Mouse (Mus musculus) forebrain, embryonic 13.5 days (tissue): Measurements from ENCODE around the gene U2af1. TPM values are rescaled to one million over a fixed set of nuclear protein-coding genes. Genes with fewer than 3 reads are reported as not detected.

Experiments used
- ATAC-seq: fragments of 200-750 bp; cut with Nextera tagmentation; 2 replicates; pipeline ENCODE4 v1.8.0; 2017
- H3K27ac ChIP-seq: fragments of 300-500 bp; sonication (generic); 2 replicates; pipeline ENCODE4 v1.5.1; 2015; ENCODE audit warnings: inconsistent platforms, mild to moderate bottlenecking, moderate library complexity
- H3K27me3 ChIP-seq: fragments of 300-500 bp; sonication (generic); 2 replicates; pipeline ENCODE4 v1.6.1; 2015; ENCODE audit warnings: mild to moderate bottlenecking, inconsistent platforms
- H3K36me3 ChIP-seq: fragments of 300-500 bp; sonication (generic); 2 replicates; pipeline ENCODE4 v1.6.1; 2015; ENCODE audit warnings: mild to moderate bottlenecking, inconsistent platforms; ENCODE audit not compliant: poor library complexity, severe bottlenecking
- H3K4me1 ChIP-seq: fragments of 300-500 bp; sonication (generic); 2 replicates; pipeline ENCODE4 v1.6.1; 2015; ENCODE audit warnings: inconsistent platforms
- H3K4me2 ChIP-seq: fragments of 300-500 bp; sonication (generic); 2 replicates; pipeline ENCODE4 v1.6.1; 2015; ENCODE audit warnings: inconsistent platforms, mild to moderate bottlenecking, moderate library complexity
- H3K4me3 ChIP-seq: fragments of 300-500 bp; sonication (generic); 2 replicates; pipeline ENCODE4 v1.5.1; 2015; ENCODE audit warnings: mild to moderate bottlenecking, inconsistent platforms
- H3K9ac ChIP-seq: fragments of 300-500 bp; sonication (generic); 2 replicates; pipeline ENCODE4 v1.6.1; 2015; ENCODE audit warnings: mild to moderate bottlenecking, inconsistent platforms
- H3K9me3 ChIP-seq: fragments of 300-500 bp; sonication (generic); replicated peaks from 2 replicates; pipeline ENCODE4 v1.6.1; 2016; ENCODE audit warnings: inconsistent platforms
- WGBS: fragments of 180-500 bp; shearing (Covaris S2); methylation state at CpG from one replicate; pipeline ENCODE4 v1.1.7; 2015; 5-methylcytosine and 5-hydroxymethylcytosine counted together
- polyA plus RNA-seq: library from polyadenylated mRNA; unstranded; fragments of >200 nt; fragmentation: Nextera tagmentation; extraction: Ambion mirVana; gene quantifications from 2 replicates; pipeline ENCODE4 v1.2.1, GENCODE M21; 2015

The U2af1 gene
- polyA plus RNA-seq, 1 experiment from 2014 or later, result 349 TPM

GRCm38 (mm10) chr17:31658136-31658467, 590 bp downstream of the U2af1 start:
- ATAC-seq, result no peak
- H3K4me2 ChIP-seq, result peak overlapping the region; percentile 71
- peak overlapping the region; percentile 97 for H3K9ac ChIP-seq
- no peaks in the 10 kb centered on the region for H3K9me3 ChIP-seq
- peaks cover 32% of the 10 kb centered on the region for H3K4me1 ChIP-seq
- under 1% methylated on average over 27 of the region's 27 CpGs for WGBS
- H3K27ac ChIP-seq, result peak overlapping the region; percentile 69
- H3K27me3 ChIP-seq, result no peaks in the 10 kb centered on the region
- peaks cover 29% of the 10 kb centered on the region for H3K36me3 ChIP-seq
- peak overlapping the region; percentile 97 for H3K4me3 ChIP-seq

GRCm38 (mm10) chr17:31657141-31657983, 1.3 kb downstream of the U2af1 start:
- Histone ChIP-seq H3K27ac (no peak overlapping the region), H3K27me3 (no peaks in the 10 kb centered on the region), H3K4me1 (peaks cover 32% of the 10 kb centered on the region), H3K9ac (peak overlapping the region; percentile 97), H3K4me3 (peak overlapping the region; percentile 97), H3K4me2 (peak overlapping the region; percentile 71), H3K9me3 (no peaks in the 10 kb centered on the region), H3K36me3 (peaks cover 37% of the 10 kb centered on the region)
- ATAC-seq, result no peak
- WGBS, result 54% methylated on average over 12 of the region's 12 CpGs

- ATAC-seq, result no peak
- 0 out of 2 replicates have a peak overlapping the region, but pooled peaks have one; percentile 97 for H3K4me3 ChIP-seq
- H3K4me2 ChIP-seq, result peak overlapping the region; percentile 71; the same call in 1 of the 2 replicates
- no peak overlapping the region for H3K27ac ChIP-seq
- no peaks in the 10 kb centered on the region for H3K27me3 ChIP-seq
- H3K4me1 ChIP-seq, result peaks cover 32% of the 10 kb centered on the region
- no peaks in the 10 kb centered on the region for H3K9me3 ChIP-seq
- H3K9ac ChIP-seq, result no peak overlapping the region
- 80% methylated on average over 5 of the region's 5 CpGs for WGBS
- H3K36me3 ChIP-seq, result peaks cover 44% of the 10 kb centered on the region
Observed at GRCm38 (mm10) chr17:31656682-31657081, 2.0 kb downstream of the U2af1 start.

- Histone ChIP-seq H3K27me3 (no peaks in the 10 kb centered on the region), H3K27ac (no peak overlapping the region; the same call in 1 of the 2 replicates), H3K4me2 (no peak overlapping the region), H3K4me3 (no peak overlapping the region), H3K36me3 (peaks cover 57% of the 10 kb centered on the region), H3K4me1 (peaks cover 32% of the 10 kb centered on the region), H3K9ac (no peak overlapping the region), H3K9me3 (no peaks in the 10 kb centered on the region)
- WGBS, result 74% methylated on average over 4 of the region's 4 CpGs
- ATAC-seq, result no peak
Observed at GRCm38 (mm10) chr17:31655366-31655765, 3.3 kb downstream of the U2af1 start.

GRCm38 (mm10) chr17:31653277-31653676, 5.4 kb downstream of the U2af1 start:
- H3K9ac ChIP-seq, result no peak overlapping the region
- no peaks in the 10 kb centered on the region for H3K9me3 ChIP-seq
- H3K36me3 ChIP-seq, result peaks cover 78% of the 10 kb centered on the region
- peaks cover 26% of the 10 kb centered on the region for H3K4me1 ChIP-seq
- WGBS, result 88% methylated on average over 6 of the region's 6 CpGs
- H3K27me3 ChIP-seq, result no peaks in the 10 kb centered on the region
- H3K4me2 ChIP-seq, result no peak overlapping the region
- H3K4me3 ChIP-seq, result no peak overlapping the region
- H3K27ac ChIP-seq, result no peak overlapping the region
- ATAC-seq, result no peak

GRCm38 (mm10) chr17:31652152-31652551, 6.5 kb downstream of the U2af1 start:
- Histone ChIP-seq H3K27me3 (no peaks in the 10 kb centered on the region), H3K27ac (no peak overlapping the region), H3K4me1 (peaks cover 17% of the 10 kb centered on the region), H3K9me3 (no peaks in the 10 kb centered on the region), H3K36me3 (peaks cover 89% of the 10 kb centered on the region), H3K4me2 (no peak overlapping the region), H3K4me3 (no peak overlapping the region), H3K9ac (no peak overlapping the region)
- no peak for ATAC-seq
- 92% methylated on average over 14 of the region's 14 CpGs for WGBS

- H3K4me3 ChIP-seq, result no peak overlapping the region
- H3K4me1 ChIP-seq, result no peaks in the 10 kb centered on the region
- ATAC-seq, result no peak
- peaks cover 61% of the 10 kb centered on the region for H3K36me3 ChIP-seq
- H3K9me3 ChIP-seq, result no peaks in the 10 kb centered on the region
- 92% methylated on average over 5 of the region's 5 CpGs for WGBS
- no peaks in the 10 kb centered on the region for H3K27me3 ChIP-seq
- H3K27ac ChIP-seq, result no peak overlapping the region
- H3K9ac ChIP-seq, result no peak overlapping the region
- H3K4me2 ChIP-seq, result no peak overlapping the region
Observed at GRCm38 (mm10) chr17:31646199-31647002, 12.3 kb downstream of the U2af1 start.

- WGBS, result 76% methylated on average over 4 of the region's 4 CpGs
Observed at GRCm38 (mm10) chr17:31642913-31643312, 15.8 kb downstream of the U2af1 start.

GRCm38 (mm10) chr17:31642331-31642730, 16.4 kb downstream of the U2af1 start:
- Histone ChIP-seq H3K27me3 (no peaks in the 10 kb centered on the region), H3K27ac (no peak overlapping the region), H3K4me3 (no peak overlapping the region), H3K36me3 (peaks cover 20% of the 10 kb centered on the region), H3K4me1 (peaks cover 14% of the 10 kb centered on the region), H3K9ac (no peak overlapping the region), H3K9me3 (no peaks in the 10 kb centered on the region), H3K4me2 (no peak overlapping the region)
- ATAC-seq, result no peak
- 28% methylated on average over 8 of the region's 8 CpGs for WGBS

More at GRCm38 (mm10) chr17:31642913-31643312, 15.8 kb downstream of the U2af1 start:
- Histone ChIP-seq H3K9me3 (no peaks in the 10 kb centered on the region), H3K27me3 (no peaks in the 10 kb centered on the region), H3K9ac (no peak overlapping the region), H3K4me3 (no peak overlapping the region), H3K4me1 (peaks cover 8% of the 10 kb centered on the region), H3K36me3 (peaks cover 26% of the 10 kb centered on the region), H3K27ac (no peak overlapping the region), H3K4me2 (no peak overlapping the region)
- no peak for ATAC-seq

GRCm38 (mm10) chr17:31639651-31640050, 19.0 kb downstream of the U2af1 start:
- H3K27ac ChIP-seq, result no peak overlapping the region
- ATAC-seq, result no peak
- no peak overlapping the region for H3K9ac ChIP-seq
- H3K4me3 ChIP-seq, result no peak overlapping the region
- H3K4me2 ChIP-seq, result no peak overlapping the region
- H3K9me3 ChIP-seq, result no peaks in the 10 kb centered on the region
- H3K4me1 ChIP-seq, result peaks cover 30% of the 10 kb centered on the region
- H3K36me3 ChIP-seq, result no peaks in the 10 kb centered on the region
- WGBS, result 36% methylated on average over 4 of the region's 4 CpGs
- H3K27me3 ChIP-seq, result peaks cover 24% of the 10 kb centered on the region

GRCm38 (mm10) chr17:31637866-31638570, 20.7 kb downstream of the U2af1 start:
- Histone ChIP-seq H3K27me3 (peaks cover 24% of the 10 kb centered on the region), H3K4me3 (0 out of 2 replicates have a peak overlapping the region, but pooled peaks have one; percentile 53), H3K36me3 (no peaks in the 10 kb centered on the region), H3K4me1 (peaks cover 30% of the 10 kb centered on the region), H3K9ac (no peak overlapping the region), H3K9me3 (no peaks in the 10 kb centered on the region), H3K27ac (peak overlapping the region; percentile 81), H3K4me2 (peak overlapping the region; percentile 96)
- ATAC-seq, result peak; percentile 41; the same call in 1 of the 2 replicates
- 35% methylated on average over 9 of the region's 9 CpGs for WGBS
